In genomic region chr12:83596191-83596954, GRCm38 (mm10) we compare ENCODE assay signal across 8 mouse cellular contexts. TPM values are rescaled to one million over a fixed set of nuclear protein-coding genes. Genes with fewer than 3 reads are reported as not detected.
A peak's percentile ranks its signal among the peaks of the same experiment; 100 is the strongest.
DNase-seq lines count a peak whose midpoint lies in the region; ATAC-seq and TF ChIP-seq lines count a peak whose summit lies in the region.

No protein-coding gene starts in this region.

- no peaks in the 10 kb centered on the region for H3K9me3 ChIP-seq in erythroblast, embryonic 14.5 days (ENCODE audit: control insufficient read depth, low read length)
- no peaks in the 10 kb centered on the region for H3K9me3 ChIP-seq in CH12.LX (replicated peaks; ENCODE audit: low read length)
- no peaks in the 10 kb centered on the region for H3K9me3 ChIP-seq in forebrain, embryonic 13.5 days (replicated peaks)
- H3K9me3 ChIP-seq in limb, embryonic 13.5 days, result 0 out of 2 replicates have a peak, but pooled peaks cover 1% of the 10 kb centered on the region
- H3K9me3 ChIP-seq in stomach, embryonic 16.5 days (replicated peaks; ENCODE audit: control insufficient read depth, low read length), result no peaks in the 10 kb centered on the region

- TF ChIP-seq CTCF in CH12.LX (conservative IDR thresholded peaks at IDR 0.05 in 1 of 2, IDR thresholded peaks at IDR 0.05 in 1 of 2; ENCODE audit: low read depth in 2 of 2, low read length in 2 of 2), result no peak

- no peak overlapping the region for H3K27ac ChIP-seq in CH12.LX (ENCODE audit: insufficient read depth, low read depth)
- peak overlapping the region; percentile 96 for H3K27ac ChIP-seq in forebrain, embryonic 13.5 days
- peak overlapping the region; percentile 87 for H3K27ac ChIP-seq in limb, embryonic 13.5 days
- peak overlapping the region; percentile 81 for H3K27ac ChIP-seq in stomach, embryonic 16.5 days (ENCODE audit: low read length)

- no peak for ATAC-seq in erythroblast, adult 5-6 weeks (replicated peaks; ENCODE audit: low FRiP score, poor library complexity, severe bottlenecking)
- no peak for ATAC-seq in forebrain, embryonic 13.5 days
- no peak for ATAC-seq in limb, embryonic 13.5 days (ENCODE audit: low FRiP score, low read depth)
- no peak for ATAC-seq in stomach, embryonic 16.5 days (ENCODE audit: insufficient read depth, low FRiP score)

- 4% methylated on average over 20 of the region's 20 CpGs for WGBS in forebrain, embryonic 13.5 days
- 7% methylated on average over 20 of the region's 20 CpGs for WGBS in limb, embryonic 13.5 days
- 2% methylated on average over 19 of the region's 20 CpGs for WGBS in stomach, embryonic 16.5 days

- H3K4me3 ChIP-seq in erythroblast, embryonic 14.5 days (replicated peaks), result peak overlapping the region; percentile 78
- peak overlapping the region; percentile 65 to 94 (median 81) for H3K4me3 ChIP-seq in CH12.LX (replicated peaks in 1 of 3; ENCODE audit: low read depth in 2 of 3, low read length in 2 of 3, poor library complexity in 1 of 3)
- H3K4me3 ChIP-seq in forebrain, embryonic 13.5 days, result peak overlapping the region; percentile 95
- H3K4me3 ChIP-seq in limb, embryonic 13.5 days, result peak overlapping the region; percentile 95
- H3K4me3 ChIP-seq in stomach, embryonic 16.5 days (replicated peaks; ENCODE audit: low read length), result peak overlapping the region; percentile 78

- H3K9ac ChIP-seq in CH12.LX (ENCODE audit: insufficient read depth, low read depth), result peak overlapping the region; percentile 87
- peak overlapping the region; percentile 98 for H3K9ac ChIP-seq in forebrain, embryonic 13.5 days
- peak overlapping the region; percentile 95 for H3K9ac ChIP-seq in limb, embryonic 13.5 days
- peak overlapping the region; percentile 88 for H3K9ac ChIP-seq in stomach, embryonic 16.5 days (ENCODE audit: low read length)

- dilution Hi-C loops in CH12.LX (cut with MboI; ENCODE audit: extremely low pct_ligation_motif_present, extremely low pct_unique_long_range_greater_than_20kb, low sequenced_read_pairs), result no loop called here

- no peaks in the 10 kb centered on the region for H3K27me3 ChIP-seq in erythroblast, embryonic 14.5 days (ENCODE audit: control insufficient read depth)
- no peaks in the 10 kb centered on the region for H3K27me3 ChIP-seq in CH12.LX (replicated peaks)
- no peaks in the 10 kb centered on the region for H3K27me3 ChIP-seq in forebrain, embryonic 13.5 days
- H3K27me3 ChIP-seq in limb, embryonic 13.5 days, result no peaks in the 10 kb centered on the region
- H3K27me3 ChIP-seq in stomach, embryonic 16.5 days (ENCODE audit: control insufficient read depth, insufficient read depth, low read length), result no peaks in the 10 kb centered on the region

- peaks cover 3% of the 10 kb centered on the region; the same call in 1 of the 2 replicates for H3K79me2 ChIP-seq in CH12.LX (replicated peaks; ENCODE audit: control insufficient read depth, extremely low read depth, insufficient read depth, poor library complexity, severe bottlenecking)

- TF ChIP-seq POLR2A in CH12.LX (IDR thresholded peaks at IDR 0.05; ENCODE audit: low read depth, low read length), result no peak

- TF ChIP-seq EP300 in CH12.LX (IDR thresholded peaks at IDR 0.05; ENCODE audit: low read length), result no peak

- no peak for TF ChIP-seq RAD21 in CH12.LX (IDR thresholded peaks at IDR 0.05; ENCODE audit: low read depth, low read length)

- H3K36me3 ChIP-seq in erythroblast, embryonic 14.5 days (ENCODE audit: control insufficient read depth), result peaks cover 35% of the 10 kb centered on the region
- peaks cover 6 to 27% of the 10 kb centered on the region in 2 experiments for H3K36me3 ChIP-seq in CH12.LX (replicated peaks in 1 of 2; ENCODE audit: control insufficient read depth in 1 of 2, insufficient read depth in 1 of 2, low read length in 1 of 2)
- peaks cover 34% of the 10 kb centered on the region for H3K36me3 ChIP-seq in forebrain, embryonic 13.5 days (ENCODE audit: poor library complexity, severe bottlenecking)
- peaks cover 36% of the 10 kb centered on the region for H3K36me3 ChIP-seq in limb, embryonic 13.5 days
- no peaks in the 10 kb centered on the region; the same call in 1 of the 2 replicates for H3K36me3 ChIP-seq in stomach, embryonic 16.5 days (ENCODE audit: control insufficient read depth, insufficient read depth, low read length)

- in situ Hi-C loops in CH12.LX (cut with MboI; ENCODE audit: low pct_ligation_motif_present, low pct_unique_long_range_greater_than_20kb, low sequenced_read_pairs), result no loop called here

- H3K4me1 ChIP-seq in erythroblast, embryonic 14.5 days (ENCODE audit: control insufficient read depth), result peaks cover 33% of the 10 kb centered on the region
- H3K4me1 ChIP-seq in CH12.LX (ENCODE audit: control insufficient read depth in 1 of 2, insufficient read depth in 2 of 2), result peaks cover 5 to 27% of the 10 kb centered on the region in 2 experiments; a peak in 3 of 4 replicates
- peaks cover 38% of the 10 kb centered on the region for H3K4me1 ChIP-seq in forebrain, embryonic 13.5 days
- H3K4me1 ChIP-seq in limb, embryonic 13.5 days, result peaks cover 16% of the 10 kb centered on the region
- H3K4me1 ChIP-seq in stomach, embryonic 16.5 days (ENCODE audit: control insufficient read depth, insufficient read depth, low read length), result no peaks in the 10 kb centered on the region

- no peak for DNase-seq in CH12.LX (ENCODE audit: extremely low read depth)
- no peak for DNase-seq in frontal cortex, postnatal 36 days (ENCODE audit: low spot score in 2 of 2)
- no peak for DNase-seq in left cerebral cortex, adult 9 months (ENCODE audit: low spot score in 2 of 2)

- H3K4me2 ChIP-seq in CH12.LX (ENCODE audit: insufficient read depth, low read depth, poor library complexity, severe bottlenecking), result peak overlapping the region; percentile 76
- peak overlapping the region; percentile 77 for H3K4me2 ChIP-seq in forebrain, embryonic 13.5 days
- peak overlapping the region; percentile 65 for H3K4me2 ChIP-seq in limb, embryonic 13.5 days (replicated peaks)
- peak overlapping the region; percentile 66 for H3K4me2 ChIP-seq in stomach, embryonic 16.5 days (ENCODE audit: low read depth, low read length)

TF ChIP-seq in CH12.LX, 34 proteins besides CTCF, POLR2A, EP300 and RAD21:
- no peak for TF ChIP-seq E2F4 (IDR thresholded peaks at IDR 0.05; ENCODE audit: insufficient replicate concordance, low read depth, low read length)
- no peak for TF ChIP-seq ETS1 (conservative IDR thresholded peaks at IDR 0.05; ENCODE audit: low read depth, low read length)
- no peak for TF ChIP-seq MAX (IDR thresholded peaks at IDR 0.05; ENCODE audit: low read length)
- no peak for TF ChIP-seq UBTF (IDR thresholded peaks at IDR 0.05; ENCODE audit: low read depth, low read length)
- TF ChIP-seq USF2 (conservative IDR thresholded peaks at IDR 0.05; ENCODE audit: low read depth, low read length), result no peak
- TF ChIP-seq GABPA (IDR thresholded peaks at IDR 0.05; ENCODE audit: insufficient replicate concordance, low read depth, low read length), result no peak
- TF ChIP-seq KAT2A (IDR thresholded peaks at IDR 0.05; ENCODE audit: insufficient replicate concordance, low read length), result no peak
- no peak; the same call in 1 of the 2 replicates for TF ChIP-seq HCFC1 (IDR thresholded peaks at IDR 0.05; ENCODE audit: low read depth, low read length)
- TF ChIP-seq MYC (IDR thresholded peaks at IDR 0.05; ENCODE audit: low read depth, low read length), result no peak
- no peak for TF ChIP-seq CHD1 (IDR thresholded peaks at IDR 0.05; ENCODE audit: low read depth, low read length)
- no peak for TF ChIP-seq USF1 (IDR thresholded peaks at IDR 0.05; ENCODE audit: low read depth, low read length)
- TF ChIP-seq IRF4 (IDR thresholded peaks at IDR 0.05; ENCODE audit: low read depth, low read length), result no peak
- TF ChIP-seq MAZ (IDR thresholded peaks at IDR 0.05; ENCODE audit: low read depth, low read length), result no peak
- no peak for TF ChIP-seq SIN3A (IDR thresholded peaks at IDR 0.05; ENCODE audit: low read length)
- no peak for TF ChIP-seq ZMIZ1 (IDR thresholded peaks at IDR 0.05; ENCODE audit: low read depth, low read length)
- TF ChIP-seq MEF2A (IDR thresholded peaks at IDR 0.05; ENCODE audit: borderline replicate concordance, low read depth, low read length), result no peak
- no peak for TF ChIP-seq POLR2AphosphoS2 (IDR thresholded peaks at IDR 0.05; ENCODE audit: low read depth, low read length)
- TF ChIP-seq TCF12 (IDR thresholded peaks at IDR 0.05; ENCODE audit: low read depth, low read length), result no peak
- TF ChIP-seq JUND (conservative IDR thresholded peaks at IDR 0.05; ENCODE audit: low read depth, low read length), result no peak

RNA-seq across cellular contexts. Expression of gene Zfyve1, which starts 0.6 kb away (rescaled TPM):
- polyA plus RNA-seq in erythroblast, embryonic 14.5 days (2012), result 0.66 and 1.0 TPM in 2 replicates
- total RNA-seq in erythroblast, adult 5-6 weeks (2015; ENCODE audit: low replicate concordance), result 5.2 and 31.3 TPM in 2 replicates
- total RNA-seq in erythroblast, adult 5-6 weeks (2017; ENCODE audit: low replicate concordance), result 28.3 and 29.8 TPM in 2 replicates
- total RNA-seq in CH12.LX (2012; rRNA removed) (10.0 and 17.6 TPM in 2 replicates), CH12.LX (2014; rRNA removed) (7.2 and 7.3 TPM in 2 replicates)
- polyA plus RNA-seq in CH12.LX (2012; ENCODE audit: insufficient read length, low read depth), result 6.0 and 10.9 TPM in 2 replicates
- polyA plus RNA-seq in forebrain, embryonic 13.5 days (2015; fragmentation: Nextera tagmentation; extraction: Ambion mirVana), result 30.1 and 30.8 TPM in 2 replicates
- 24.5 and 26.1 TPM in 2 replicates for polyA plus RNA-seq in limb, embryonic 13.5 days (2015; fragmentation: Nextera tagmentation; extraction: Ambion mirVana)
- polyA plus RNA-seq in stomach, embryonic 16.5 days (2015; fragmentation: Nextera tagmentation; extraction: Ambion mirVana), result 15.6 and 16.6 TPM in 2 replicates

RNA-seq across cellular contexts. Expression of gene Rbm25, which starts 34.7 kb away (rescaled TPM):
- 5.2 and 6.1 TPM in 2 replicates for polyA plus RNA-seq in erythroblast, embryonic 14.5 days (2012)
- 83.8 and 97.2 TPM in 2 replicates for total RNA-seq in erythroblast, adult 5-6 weeks (2015; ENCODE audit: low replicate concordance)
- 124 and 143 TPM in 2 replicates for total RNA-seq in erythroblast, adult 5-6 weeks (2017; ENCODE audit: low replicate concordance)
- total RNA-seq in CH12.LX (2012; rRNA removed) (58.6 and 75.0 TPM in 2 replicates), CH12.LX (2014; rRNA removed) (97.5 and 103 TPM in 2 replicates)
- polyA plus RNA-seq in CH12.LX (2012; ENCODE audit: insufficient read length, low read depth), result 227 and 245 TPM in 2 replicates
- 329 and 335 TPM in 2 replicates for polyA plus RNA-seq in forebrain, embryonic 13.5 days (2015; fragmentation: Nextera tagmentation; extraction: Ambion mirVana)
- polyA plus RNA-seq in limb, embryonic 13.5 days (2015; fragmentation: Nextera tagmentation; extraction: Ambion mirVana), result 318 and 324 TPM in 2 replicates
- polyA plus RNA-seq in stomach, embryonic 16.5 days (2015; fragmentation: Nextera tagmentation; extraction: Ambion mirVana), result 200 and 201 TPM in 2 replicates

Comparison
In these comparisons a context has a peak if more than half of its experiments do, and no peak if none do; other contexts are left out.
1. RNA of gene Rbm25, which starts 34.7 kb away (polyA plus RNA-seq): 329 to 335 TPM in forebrain, embryonic 13.5 days, 318 to 324 TPM in limb, embryonic 13.5 days, 227 to 245 TPM in CH12.LX and 200 to 201 TPM in stomach, embryonic 16.5 days; 5.2 to 6.1 TPM in erythroblast, embryonic 14.5 days; every median in the first group is over 10 times any median in the second.
2. Peak in every context shown above with its lines, with median percentiles within 50 percentile points of each other: H3K4me3 ChIP-seq, H3K4me2 ChIP-seq and H3K9ac ChIP-seq.